ENCODE assay signal across 10 mouse cellular contexts in genomic region chr1:85933631-85934465, GRCm38 (mm10). TPM values are rescaled to one million over a fixed set of nuclear protein-coding genes. Genes with fewer than 3 reads are reported as not detected.
DNase-seq lines count a peak whose midpoint lies in the region; ATAC-seq lines count a peak whose summit lies in the region.
"Had no signal": no experiment of that assay in that cellular context is flagged by ENCODE, and none has a peak within 500 bp of the region (broad histone marks: within the 10 kb centered on the region; RNA-seq: fewer than 3 reads in every experiment).

No protein-coding gene starts in this region.

- 4% methylated on average over 11 of the region's 11 CpGs for whole genome bisulfite sequencing in kidney, embryonic 16.5 days
- 21% methylated on average over 11 of the region's 11 CpGs for WGBS in forebrain, embryonic 10.5 days
- 8% methylated on average over 11 of the region's 11 CpGs for WGBS in limb, embryonic 13.5 days
- WGBS in neural tube, embryonic 14.5 days = 5% methylated on average over 11 of the region's 11 CpGs

- H3K4me1 ChIP-seq in kidney, embryonic 16.5 days (ENCODE audit: insufficient read depth, low read length) = peaks cover 30% of the 10 kb centered on the region
- H3K4me1 ChIP-seq in forebrain, embryonic 10.5 days = peaks cover 52% of the 10 kb centered on the region
- H3K4me1 ChIP-seq in limb, embryonic 13.5 days = peaks cover 19% of the 10 kb centered on the region
- H3K4me1 ChIP-seq in neural tube, embryonic 14.5 days (ENCODE audit: control insufficient read depth, insufficient read depth, low read length) = peaks cover 13% of the 10 kb centered on the region

- H3K9ac ChIP-seq in kidney, embryonic 16.5 days (replicated peaks; ENCODE audit: low read length) = peak overlapping the region; percentile 55
- H3K9ac ChIP-seq in limb, embryonic 13.5 days = no peak overlapping the region
- peak overlapping the region; percentile 33; the same call in 1 of the 2 replicates for H3K9ac ChIP-seq in neural tube, embryonic 14.5 days (replicated peaks; ENCODE audit: low read depth, low read length)

- ATAC-seq in kidney, embryonic 16.5 days (ENCODE audit: low FRiP score, low TSS enrichment) = peak; percentile 78
- ATAC-seq in limb, embryonic 13.5 days (ENCODE audit: low FRiP score, low read depth) = peak; percentile 67
- peak; percentile 71 for ATAC-seq in neural tube, embryonic 14.5 days (ENCODE audit: low read depth)

- no peaks in the 10 kb centered on the region for H3K36me3 ChIP-seq in kidney, embryonic 16.5 days (ENCODE audit: insufficient read depth, low read length)
- H3K36me3 ChIP-seq in forebrain, embryonic 10.5 days (replicated peaks) = no peaks in the 10 kb centered on the region
- H3K36me3 ChIP-seq in limb, embryonic 13.5 days = no peaks in the 10 kb centered on the region
- H3K36me3 ChIP-seq in neural tube, embryonic 14.5 days (ENCODE audit: control insufficient read depth, insufficient read depth, low read length) = no peaks in the 10 kb centered on the region

- H3K4me3 ChIP-seq in kidney, embryonic 16.5 days (ENCODE audit: low read length) = peak overlapping the region; percentile 17; the same call in 1 of the 2 replicates
- peak overlapping the region; percentile 17 for H3K4me3 ChIP-seq in forebrain, embryonic 10.5 days
- H3K4me3 ChIP-seq in limb, embryonic 13.5 days = peak overlapping the region; percentile 10; the same call in 1 of the 2 replicates
- H3K4me3 ChIP-seq in neural tube, embryonic 14.5 days (ENCODE audit: low read depth, low read length) = no peak overlapping the region

- H3K9me3 ChIP-seq in kidney, embryonic 16.5 days (ENCODE audit: low read length) = no peaks in the 10 kb centered on the region
- H3K9me3 ChIP-seq in forebrain, embryonic 10.5 days = no peaks in the 10 kb centered on the region
- H3K9me3 ChIP-seq in limb, embryonic 13.5 days = no peaks in the 10 kb centered on the region
- no peaks in the 10 kb centered on the region for H3K9me3 ChIP-seq in neural tube, embryonic 14.5 days (ENCODE audit: control insufficient read depth, low read length)

- no peaks in the 10 kb centered on the region for H3K27me3 ChIP-seq in kidney, embryonic 16.5 days (ENCODE audit: insufficient read depth, low read length)
- H3K27me3 ChIP-seq in forebrain, embryonic 10.5 days (ENCODE audit: poor library complexity, severe bottlenecking) = no peaks in the 10 kb centered on the region; the same call in 1 of the 2 replicates
- H3K27me3 ChIP-seq in limb, embryonic 13.5 days = no peaks in the 10 kb centered on the region
- no peaks in the 10 kb centered on the region for H3K27me3 ChIP-seq in neural tube, embryonic 14.5 days (ENCODE audit: control insufficient read depth, insufficient read depth, low read length)

- H3K4me2 ChIP-seq in kidney, embryonic 16.5 days (replicated peaks; ENCODE audit: low read depth, low read length) = peak overlapping the region; percentile 45
- H3K4me2 ChIP-seq in limb, embryonic 13.5 days (replicated peaks) = peak overlapping the region; percentile 50
- peak overlapping the region; percentile 24 for H3K4me2 ChIP-seq in neural tube, embryonic 14.5 days (ENCODE audit: low read depth, low read length)

- DNase-seq in kidney, adult 8-10 months = no peak
- peak; percentile 46 for DNase-seq in forebrain, embryonic 10.5 days (ENCODE audit: extremely low spot score, low spot score)
- no peak for DNase-seq in urinary bladder, postnatal 10 days (ENCODE audit: low spot score)
- no peak for DNase-seq in adrenal gland, adult 18-20 months (ENCODE audit: low spot score in 2 of 2)
- no peak for DNase-seq in cerebellum, adult 11-12 months
- DNase-seq: lung, postnatal 36 days had no signal

- peak overlapping the region; percentile 86 for H3K27ac ChIP-seq in kidney, embryonic 16.5 days (ENCODE audit: low read length)
- H3K27ac ChIP-seq in forebrain, embryonic 10.5 days = peak overlapping the region; percentile 76
- H3K27ac ChIP-seq in limb, embryonic 13.5 days = peak overlapping the region; percentile 16; the same call in 1 of the 2 replicates
- H3K27ac ChIP-seq in neural tube, embryonic 14.5 days (ENCODE audit: low read depth, low read length) = peak overlapping the region; percentile 45; the same call in 1 of the 2 replicates

RNA-seq across cellular contexts. Expression of gene 4933407L21Rik, which starts 5.6 kb away (rescaled TPM):
- 1.6 TPM in 2 replicates for polyA plus RNA-seq in kidney, embryonic 16.5 days (2015; fragmentation: Nextera tagmentation; extraction: Ambion mirVana)
- polyA plus RNA-seq in forebrain, embryonic 10.5 days (2016; fragmentation: Nextera tagmentation; extraction: Ambion mirVana) = 0.30 and 0.87 TPM in 2 replicates
- 0.56 and 0.77 TPM in 2 replicates for polyA plus RNA-seq in limb, embryonic 13.5 days (2015; fragmentation: Nextera tagmentation; extraction: Ambion mirVana)
- 6.5 and 6.9 TPM in 2 replicates for polyA plus RNA-seq in neural tube, embryonic 14.5 days (2014; fragmentation: Nextera tagmentation; extraction: Ambion mirVana)
- not detected for total RNA-seq in adrenal gland, adult 18-20 months (2021)
- total RNA-seq: MEL had no signal

RNA-seq across cellular contexts. Expression of gene Gpr55, which starts 27.0 kb away (rescaled TPM):
- 0.14 TPM in 1 of 2 replicates, not detected in the other for polyA plus RNA-seq in kidney, embryonic 16.5 days (2015; fragmentation: Nextera tagmentation; extraction: Ambion mirVana)
- polyA plus RNA-seq in forebrain, embryonic 10.5 days (2016; fragmentation: Nextera tagmentation; extraction: Ambion mirVana) = not detected in 2 replicates
- polyA plus RNA-seq in limb, embryonic 13.5 days (2015; fragmentation: Nextera tagmentation; extraction: Ambion mirVana) = 0.10 TPM in 1 of 2 replicates, not detected in the other
- 0.13 and 0.14 TPM in 2 replicates for polyA plus RNA-seq in neural tube, embryonic 14.5 days (2014; fragmentation: Nextera tagmentation; extraction: Ambion mirVana)
- 1 to 10 TPM; 3.7 to 6.6 TPM for total RNA-seq in adrenal gland, adult 18-20 months (2021)

RNA-seq across cellular contexts. Expression of gene Itm2c, which starts 39.8 kb away (rescaled TPM):
- 248 and 269 TPM in 2 replicates for polyA plus RNA-seq in kidney, embryonic 16.5 days (2015; fragmentation: Nextera tagmentation; extraction: Ambion mirVana)
- 126 and 132 TPM in 2 replicates for polyA plus RNA-seq in forebrain, embryonic 10.5 days (2016; fragmentation: Nextera tagmentation; extraction: Ambion mirVana)
- 289 and 290 TPM in 2 replicates for polyA plus RNA-seq in limb, embryonic 13.5 days (2015; fragmentation: Nextera tagmentation; extraction: Ambion mirVana)
- 93.2 and 105 TPM in 2 replicates for polyA plus RNA-seq in neural tube, embryonic 14.5 days (2014; fragmentation: Nextera tagmentation; extraction: Ambion mirVana)
- 100 to 1,000 TPM; 480 to 761 TPM for total RNA-seq in adrenal gland, adult 18-20 months (2021)

Comparison
In these comparisons a context has a peak if more than half of its experiments do, and no peak if none do; other contexts are left out.
1. H3K27ac ChIP-seq: peak in every context shown above with its lines; median percentile 86 in kidney, embryonic 16.5 days; 76 in forebrain, embryonic 10.5 days; 45 in neural tube, embryonic 14.5 days; 16 in limb, embryonic 13.5 days.